Mouse (Mus musculus) cerebral cortex, adult 2 months (tissue): ENCODE results near the gene Vmn2r52.

Experiments
- WGBS: fragments of 180-500 bp; shearing (Covaris S2); methylation state at CpG from one replicate; pipeline ENCODE4 v1.1.7; 2018; 5-methylcytosine and 5-hydroxymethylcytosine counted together

Gene Vmn2r52

GRCm38 (mm10) chr7:10176473-10176872, at the start of gene Vmn2r52:
Gene Vmn2r52 (minus strand): TSS chr7:10176573.
- WGBS = 81% methylated on average over 1 of the region's 1 CpGs

GRCm38 (mm10) chr7:10105641-10106040, 70.7 kb downstream of the Vmn2r52 start, which contains the start of gene Vmn2r51:
Gene Vmn2r51 (minus strand): TSS chr7:10105741.
- 45% methylated on average over 1 of the region's 1 CpGs for WGBS
